Mouse (Mus musculus) lung, postnatal 0 days (tissue): ENCODE measurements at regions not wholly inside any gene's neighbourhood (a gene's known extent, or its start where the extent isn't known, plus 50 kb on each side); places are given as distances from the start of the nearest gene placed in this dataset.

Source experiments
- CTCF ChIP-seq: IDR thresholded peaks from 2 replicates; pipeline ENCODE4 v1.5.1; 2016; ENCODE audit warnings: antibody characterized with exemption, mild to moderate bottlenecking
- EP300 ChIP-seq: IDR thresholded peaks from 2 replicates; pipeline ENCODE4 v1.6.1; 2016; ENCODE audit warnings: antibody characterized with exemption, mild to moderate bottlenecking, control low read depth

DNA sequence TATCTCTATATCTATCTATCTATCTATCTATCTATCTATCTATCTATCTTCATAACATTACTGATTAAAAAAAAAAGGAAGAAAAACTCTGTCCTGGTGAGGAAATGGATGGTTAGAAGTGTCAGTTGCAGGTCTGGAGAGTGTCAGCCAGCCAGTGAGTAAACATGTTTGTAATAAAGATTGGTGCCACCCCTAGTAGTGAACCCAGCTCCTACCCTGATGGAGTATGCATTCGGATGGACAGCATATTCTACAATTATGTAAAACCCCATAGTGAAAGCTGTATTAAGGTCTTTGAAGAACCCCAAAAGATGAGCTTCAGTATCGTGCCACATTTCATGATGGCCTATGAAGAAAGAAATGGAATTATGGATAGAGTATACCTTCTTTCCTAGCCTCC, 118.5 kb downstream of the Maf start:
- TF ChIP-seq CTCF (no peak), EP300 (no peak)
